In the genomic region with DNA sequence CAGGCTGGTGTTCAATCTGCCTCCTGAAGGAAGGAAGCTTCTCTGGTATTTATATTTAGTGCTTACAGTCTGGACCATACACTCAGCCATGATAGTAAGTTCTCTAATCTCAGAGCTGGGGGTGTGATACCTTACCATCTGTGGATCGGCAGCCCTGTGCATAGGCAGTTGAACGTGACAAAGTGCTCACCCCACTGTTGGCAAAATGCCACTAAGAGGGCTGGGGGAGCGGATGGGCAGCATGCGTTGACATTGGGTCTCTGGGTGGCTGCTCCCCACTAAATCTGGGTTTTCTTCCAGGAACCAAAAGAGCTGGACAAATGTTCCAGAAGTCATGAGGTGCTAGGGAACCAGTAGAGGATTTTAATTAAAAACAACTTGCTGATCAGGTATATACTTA, we compare ENCODE assay signal across 34 mouse cellular contexts.
"Had no signal": no experiment of that assay in that cellular context is flagged by ENCODE, and none has a peak within 500 bp of the region (broad histone marks: within the 10 kb centered on the region; RNA-seq: fewer than 3 reads in every experiment).

No protein-coding gene starts in this region.

- H3K4me2 ChIP-seq: heart, embryonic 12.5 days; heart, embryonic 13.5 days; heart, embryonic 15.5 days; hindbrain, embryonic 12.5 days; hindbrain, embryonic 13.5 days; hindbrain, embryonic 14.5 days; hindbrain, embryonic 15.5 days; intestine, embryonic 15.5 days; kidney, embryonic 15.5 days had no signal

- H3K4me1 ChIP-seq: heart, embryonic 12.5 days; heart, embryonic 13.5 days; heart, embryonic 15.5 days; hindbrain, embryonic 12.5 days; hindbrain, embryonic 13.5 days; hindbrain, embryonic 15.5 days; intestine, embryonic 15.5 days; kidney, embryonic 15.5 days had no signal

- H3K9me3 ChIP-seq: heart, embryonic 12.5 days; heart, embryonic 13.5 days; heart, embryonic 15.5 days; hindbrain, embryonic 10.5 days; hindbrain, embryonic 12.5 days; hindbrain, embryonic 13.5 days; hindbrain, embryonic 15.5 days; intestine, embryonic 15.5 days; kidney, embryonic 15.5 days had no signal

- H3K36me3 ChIP-seq: heart, embryonic 12.5 days; heart, embryonic 13.5 days; heart, embryonic 15.5 days; hindbrain, embryonic 10.5 days; hindbrain, embryonic 12.5 days; hindbrain, embryonic 13.5 days; hindbrain, embryonic 15.5 days; intestine, embryonic 15.5 days; kidney, embryonic 15.5 days had no signal

- DNase-seq: heart, postnatal 10 days; heart, postnatal 14 days; heart, postnatal 36 days; heart, postnatal 4 days; kidney, adult 11 months; kidney, adult 18-20 months; kidney, adult 2 months; kidney, adult 8-10 months; kidney, adult 9 months; kidney, postnatal 10 days; kidney, postnatal 14 days; kidney, postnatal 25 days; kidney, postnatal 36 days; kidney, postnatal 4 days; layer of hippocampus, adult 9-11 months; layer of hippocampus, postnatal 36 days had no signal

- ATAC-seq: hindbrain, embryonic 16.5 days; hindbrain, postnatal 0 days; inflammation-experienced regulatory T-cells, adult 6 months; intestine, embryonic 15.5 days; intestine, embryonic 16.5 days; intestine, postnatal 0 days had no signal

- H3K27ac ChIP-seq: heart, embryonic 13.5 days; heart, embryonic 15.5 days; hindbrain, embryonic 10.5 days; hindbrain, embryonic 12.5 days; hindbrain, embryonic 13.5 days; hindbrain, embryonic 14.5 days; hindbrain, embryonic 15.5 days; hindbrain, postnatal 0 days; intestine, embryonic 15.5 days; kidney, embryonic 15.5 days; kidney, postnatal 0 days; layer of hippocampus, adult 2 months; left cerebral cortex, adult 2 months had no signal

- H3K27me3 ChIP-seq: heart, embryonic 12.5 days; heart, embryonic 13.5 days; heart, embryonic 15.5 days; hindbrain, embryonic 12.5 days; hindbrain, embryonic 13.5 days; hindbrain, embryonic 15.5 days; intestine, embryonic 15.5 days; kidney, embryonic 15.5 days had no signal

- H3K4me3 ChIP-seq: heart, embryonic 12.5 days; heart, embryonic 13.5 days; heart, embryonic 15.5 days; hindbrain, embryonic 10.5 days; hindbrain, embryonic 12.5 days; hindbrain, embryonic 13.5 days; hindbrain, embryonic 15.5 days; intestine, embryonic 15.5 days; kidney, embryonic 15.5 days; layer of hippocampus, adult 2 months; left cerebral cortex, adult 2 months had no signal

- H3K9ac ChIP-seq: heart, embryonic 12.5 days; heart, embryonic 13.5 days; heart, embryonic 15.5 days; hindbrain, embryonic 12.5 days; hindbrain, embryonic 13.5 days; hindbrain, embryonic 14.5 days; hindbrain, embryonic 15.5 days; intestine, embryonic 15.5 days; kidney, embryonic 15.5 days had no signal
